Mouse (Mus musculus) midbrain, embryonic 14.5 days (tissue): ENCODE data around the gene Cdkal1. TPM values are rescaled to one million over a fixed set of nuclear protein-coding genes. Genes with fewer than 3 reads are reported as not detected.

Source experiments
- ATAC-seq: fragments of 200-750 bp; cut with Nextera tagmentation; 2 replicates; pipeline ENCODE4 v1.8.0; 2017; ENCODE audit warnings: moderate number of reproducible peaks, moderate library complexity; ENCODE audit not compliant: low FRiP score, low TSS enrichment
- DNase-seq: peaks from one replicate; pipeline ENCODE4 v3.0.0-alpha.2; 2015
- H3K27ac ChIP-seq: fragments of 300-500 bp; sonication (generic); replicated peaks from 2 replicates; pipeline ENCODE4 v1.5.1; 2014; ENCODE audit warnings: mild to moderate bottlenecking, low read depth, low read length, moderate library complexity
- H3K27me3 ChIP-seq: fragments of 300-500 bp; sonication (generic); 2 replicates; pipeline ENCODE4 v1.6.1; 2014; ENCODE audit warnings: low read length, control low read depth, mixed read lengths; ENCODE audit not compliant: control insufficient read depth, insufficient read depth
- H3K36me3 ChIP-seq: fragments of 300-500 bp; sonication (generic); 2 replicates; pipeline ENCODE4 v1.6.1; 2014; ENCODE audit warnings: low read length, control low read depth; ENCODE audit not compliant: control insufficient read depth, insufficient read depth
- H3K4me1 ChIP-seq: fragments of 300-500 bp; sonication (generic); 2 replicates; pipeline ENCODE4 v1.6.1; 2014; ENCODE audit warnings: mild to moderate bottlenecking, antibody characterized with exemption, low read length, control low read depth; ENCODE audit not compliant: control insufficient read depth, insufficient read depth
- H3K4me2 ChIP-seq: fragments of 300-500 bp; sonication (generic); 2 replicates; pipeline ENCODE4 v1.6.1; 2014; ENCODE audit warnings: mild to moderate bottlenecking, low read length, moderate library complexity
- H3K4me3 ChIP-seq: fragments of 300-500 bp; sonication (generic); replicated peaks from 2 replicates; pipeline ENCODE4 v1.5.1; 2014; ENCODE audit warnings: low read depth, low read length
- H3K9ac ChIP-seq: fragments of 300-500 bp; sonication (generic); replicated peaks from 2 replicates; pipeline ENCODE4 v1.6.1; 2014; ENCODE audit warnings: mild to moderate bottlenecking, low read length, moderate library complexity
- H3K9me3 ChIP-seq: fragments of 300-500 bp; sonication (generic); 2 replicates; pipeline ENCODE4 v1.6.1; 2016; ENCODE audit warnings: low read length, control low read depth, mixed read lengths; ENCODE audit not compliant: control insufficient read depth
- WGBS: fragments of 180-500 bp; shearing (Covaris S2); extraction: QIAGEN DNeasy Blood & Tissue Kit; methylation state at CpG from one replicate; pipeline ENCODE4 v1.1.7; 2014; 5-methylcytosine and 5-hydroxymethylcytosine counted together
- polyA plus RNA-seq: library from polyadenylated mRNA; unstranded; fragments of >200 nt; fragmentation: Nextera tagmentation; extraction: Ambion mirVana; gene quantifications from 2 replicates; pipeline ENCODE4 v1.2.1, GENCODE M21; 2014

The Cdkal1 gene
- polyA plus RNA-seq, 1 experiment from 2014 or later: 23.5 TPM

GRCm38 (mm10) chr13:29360899-29361298 lies 494.6 kb downstream of the Cdkal1 start:
- H3K4me1 ChIP-seq: peaks cover 18% of the 10 kb centered on the region
- H3K27me3 ChIP-seq: no peaks in the 10 kb centered on the region
- no peak overlapping the region for H3K27ac ChIP-seq
- ATAC-seq (no peak), DNase-seq (no peak)
- no peaks in the 10 kb centered on the region for H3K36me3 ChIP-seq
- WGBS: 85% methylated on average over 10 of the region's 10 CpGs
- 0 out of 2 replicates have a peak, but pooled peaks cover 3% of the 10 kb centered on the region for H3K9me3 ChIP-seq
- no peak overlapping the region for H3K4me2 ChIP-seq
- H3K9ac ChIP-seq: no peak overlapping the region
- no peak overlapping the region for H3K4me3 ChIP-seq

GRCm38 (mm10) chr13:29359341-29359740 lies 496.1 kb downstream of the Cdkal1 start:
- Histone ChIP-seq H3K4me2 (no peak overlapping the region), H3K9me3 (0 out of 2 replicates have a peak, but pooled peaks cover 3% of the 10 kb centered on the region), H3K9ac (no peak overlapping the region), H3K27ac (no peak overlapping the region), H3K36me3 (no peaks in the 10 kb centered on the region), H3K4me1 (peaks cover 10% of the 10 kb centered on the region), H3K4me3 (no peak overlapping the region), H3K27me3 (no peaks in the 10 kb centered on the region)
- DNase-seq: no peak
- 93% methylated on average over 1 of the region's 1 CpGs for WGBS
- ATAC-seq: no peak

DNA sequence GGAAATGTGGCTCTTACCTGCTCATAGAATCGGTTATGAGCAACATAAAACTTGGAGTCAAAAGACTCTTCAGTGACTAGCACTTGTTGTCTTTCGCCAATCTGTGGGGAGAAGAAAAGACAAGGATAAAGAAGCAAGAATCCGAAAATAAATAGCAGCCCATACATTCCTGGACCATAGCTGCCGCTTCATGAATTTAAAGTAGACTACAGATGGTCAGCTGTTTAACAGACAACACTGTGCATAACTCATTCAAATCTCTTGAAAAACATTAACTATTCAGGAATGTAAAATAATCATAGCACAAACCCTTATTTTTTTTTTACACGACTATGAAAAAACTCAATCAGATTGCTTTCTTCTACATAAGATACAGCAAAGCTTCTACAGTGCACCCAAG lies 498.0 kb downstream of the Cdkal1 start:
- Histone ChIP-seq H3K4me2 (no peak overlapping the region), H3K4me1 (peaks cover 10% of the 10 kb centered on the region), H3K36me3 (no peaks in the 10 kb centered on the region), H3K9ac (no peak overlapping the region), H3K27me3 (no peaks in the 10 kb centered on the region), H3K4me3 (no peak overlapping the region), H3K9me3 (0 out of 2 replicates have a peak, but pooled peaks cover 3% of the 10 kb centered on the region), H3K27ac (no peak overlapping the region)
- no peak for DNase-seq
- ATAC-seq: no peak
- WGBS: 78% methylated on average over 5 of the region's 5 CpGs

DNA sequence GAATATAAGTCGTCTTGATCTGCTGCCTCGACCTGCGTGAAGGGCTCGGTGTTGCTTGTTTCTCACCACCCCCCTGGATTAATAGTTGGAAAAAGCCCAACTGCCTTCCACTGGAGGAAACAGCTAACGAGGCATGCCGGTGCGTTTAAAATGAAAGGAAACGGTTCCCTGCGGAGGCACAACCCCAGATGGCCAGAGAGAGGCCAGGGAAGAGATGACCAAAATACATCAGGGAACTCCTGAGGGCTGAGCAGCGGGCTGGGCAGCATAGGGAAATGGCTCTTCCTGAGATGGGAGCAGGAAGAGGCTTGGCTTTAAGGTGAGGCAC lies 499.4 kb downstream of the Cdkal1 start:
- ATAC-seq: no peak
- H3K36me3 ChIP-seq: no peaks in the 10 kb centered on the region
- 29% methylated on average over 10 of the region's 10 CpGs for WGBS
- DNase-seq: no peak
- H3K27me3 ChIP-seq: no peaks in the 10 kb centered on the region
- H3K9ac ChIP-seq: no peak overlapping the region
- no peak overlapping the region for H3K4me3 ChIP-seq
- H3K9me3 ChIP-seq: 0 out of 2 replicates have a peak, but pooled peaks cover 3% of the 10 kb centered on the region
- H3K4me1 ChIP-seq: peaks cover 10% of the 10 kb centered on the region
- no peak overlapping the region for H3K27ac ChIP-seq
- no peak overlapping the region for H3K4me2 ChIP-seq

DNA sequence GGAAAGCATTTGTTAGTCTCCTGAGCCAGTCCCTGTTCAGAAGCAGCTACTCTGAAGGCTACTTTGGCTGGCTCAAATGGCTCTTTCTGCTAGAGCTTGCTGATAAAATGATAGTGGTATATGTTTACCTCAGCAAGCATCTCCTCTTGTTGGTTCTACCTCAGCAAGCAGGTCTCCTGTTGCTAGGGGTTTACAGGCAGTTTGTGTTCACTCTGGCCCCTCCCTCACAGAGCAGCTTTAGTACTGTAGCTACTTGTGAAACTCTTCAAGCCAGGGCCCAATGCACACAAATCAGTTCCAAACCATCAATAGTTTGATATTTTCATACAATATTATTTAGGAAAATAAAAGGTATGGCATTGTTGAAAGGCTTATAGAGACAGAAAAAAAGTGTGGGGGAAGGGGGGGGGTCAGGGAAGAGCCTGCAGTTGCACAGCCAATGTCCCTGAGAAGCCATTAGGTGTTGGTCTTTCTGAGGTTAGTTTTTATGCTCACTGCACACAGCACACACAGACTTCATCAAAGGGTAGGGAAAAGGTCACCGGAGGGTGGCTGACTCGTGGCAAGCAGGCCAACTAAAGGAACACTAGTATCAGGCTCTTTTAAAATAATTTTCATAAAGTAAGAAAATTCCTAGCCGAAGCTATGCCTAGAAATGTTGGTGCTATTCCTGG lies 499.9 kb downstream of the Cdkal1 start:
- DNase-seq (no peak), ATAC-seq (no peak)
- no peaks in the 10 kb centered on the region for H3K27me3 ChIP-seq
- peaks cover 10% of the 10 kb centered on the region for H3K4me1 ChIP-seq
- H3K27ac ChIP-seq: no peak overlapping the region
- no peaks in the 10 kb centered on the region for H3K36me3 ChIP-seq
- H3K4me2 ChIP-seq: no peak overlapping the region
- H3K9ac ChIP-seq: no peak overlapping the region
- 0 out of 2 replicates have a peak, but pooled peaks cover 3% of the 10 kb centered on the region for H3K9me3 ChIP-seq
- 68% methylated on average over 3 of the region's 3 CpGs for WGBS
- H3K4me3 ChIP-seq: no peak overlapping the region

GRCm38 (mm10) chr13:29354943-29355342 lies 500.5 kb downstream of the Cdkal1 start:
- ATAC-seq: no peak
- Histone ChIP-seq H3K36me3 (no peaks in the 10 kb centered on the region), H3K4me1 (peaks cover 10% of the 10 kb centered on the region), H3K9me3 (0 out of 2 replicates have a peak, but pooled peaks cover 3% of the 10 kb centered on the region), H3K27me3 (no peaks in the 10 kb centered on the region), H3K4me3 (no peak overlapping the region), H3K9ac (no peak overlapping the region), H3K27ac (no peak overlapping the region), H3K4me2 (no peak overlapping the region)
- 94% methylated on average over 4 of the region's 4 CpGs for WGBS
- DNase-seq: no peak

- no peaks in the 10 kb centered on the region for H3K9me3 ChIP-seq
- 87% methylated on average over 5 of the region's 5 CpGs for WGBS
- peaks cover 10% of the 10 kb centered on the region for H3K4me1 ChIP-seq
- H3K27ac ChIP-seq: no peak overlapping the region
- H3K4me3 ChIP-seq: no peak overlapping the region
- no peaks in the 10 kb centered on the region for H3K36me3 ChIP-seq
- H3K27me3 ChIP-seq: no peaks in the 10 kb centered on the region
- H3K4me2 ChIP-seq: no peak overlapping the region
- ATAC-seq (no peak), DNase-seq (no peak)
- H3K9ac ChIP-seq: no peak overlapping the region
These were observed 501.5 kb downstream of the Cdkal1 start for GRCm38 (mm10) chr13:29353888-29354415.

GRCm38 (mm10) chr13:29351023-29351684 lies 504.3 kb downstream of the Cdkal1 start:
- WGBS: 78% methylated on average over 9 of the region's 9 CpGs
- Histone ChIP-seq H3K9ac (no peak overlapping the region), H3K27ac (no peak overlapping the region), H3K4me3 (no peak overlapping the region), H3K36me3 (no peaks in the 10 kb centered on the region), H3K4me1 (peaks cover 4% of the 10 kb centered on the region), H3K4me2 (no peak overlapping the region), H3K27me3 (no peaks in the 10 kb centered on the region), H3K9me3 (no peaks in the 10 kb centered on the region)
- DNase-seq (no peak), ATAC-seq (no peak)

- no peak overlapping the region for H3K27ac ChIP-seq
These were observed 505.5 kb downstream of the Cdkal1 start for GRCm38 (mm10) chr13:29350004-29350403.

More at GRCm38 (mm10) chr13:29350004-29350403, 505.5 kb downstream of the Cdkal1 start:
- no peak for ATAC-seq
- H3K4me3 ChIP-seq: no peak overlapping the region
- H3K9ac ChIP-seq: no peak overlapping the region
- no peaks in the 10 kb centered on the region for H3K36me3 ChIP-seq
- no peaks in the 10 kb centered on the region for H3K27me3 ChIP-seq
- H3K9me3 ChIP-seq: no peaks in the 10 kb centered on the region
- no peaks in the 10 kb centered on the region for H3K4me1 ChIP-seq
- H3K4me2 ChIP-seq: no peak overlapping the region
- 73% methylated on average over 4 of the region's 4 CpGs for WGBS
- DNase-seq: no peak
